Mouse (Mus musculus) embryo, embryonic 11.5 days (tissue): Measurements from ENCODE around the gene Gm10799.
A peak's percentile ranks its signal among the peaks of the same experiment; 100 is the strongest.
"Not testable (repeated sequence)": the region's sequence is repeated elsewhere in the genome, so short reads cannot be mapped to it uniquely, and the experiment has no call there.

Source experiments
- DNase-seq: peaks from one replicate; pipeline ENCODE4 v3.0.0-alpha.2; 2012; ENCODE audit warnings: low read depth, low spot score

Gene Gm10799

DNA sequence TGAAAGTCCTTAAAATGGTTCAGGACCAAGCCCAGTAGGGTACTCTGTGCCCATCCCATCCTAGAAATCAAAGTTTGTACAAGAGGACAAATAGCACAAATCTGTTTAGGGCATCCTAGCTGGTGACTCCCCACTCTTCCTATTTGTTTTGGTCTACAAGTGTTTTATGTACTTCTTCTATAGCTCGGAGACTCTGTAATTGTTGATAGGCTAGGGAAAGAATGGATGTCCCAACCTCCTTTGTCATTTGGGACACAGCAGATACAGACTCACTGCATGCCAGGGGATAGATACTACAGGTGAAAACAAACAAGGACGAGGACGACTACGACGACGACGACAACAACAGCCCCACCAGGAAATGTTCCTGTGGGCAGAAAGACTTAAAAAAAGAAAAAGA is at the start of gene Gm10799:
Gene Gm10799 (minus strand): TSS at position 101 of the 400 bp plus-strand sequence.
- not testable (repeated sequence) for DNase-seq

DNA sequence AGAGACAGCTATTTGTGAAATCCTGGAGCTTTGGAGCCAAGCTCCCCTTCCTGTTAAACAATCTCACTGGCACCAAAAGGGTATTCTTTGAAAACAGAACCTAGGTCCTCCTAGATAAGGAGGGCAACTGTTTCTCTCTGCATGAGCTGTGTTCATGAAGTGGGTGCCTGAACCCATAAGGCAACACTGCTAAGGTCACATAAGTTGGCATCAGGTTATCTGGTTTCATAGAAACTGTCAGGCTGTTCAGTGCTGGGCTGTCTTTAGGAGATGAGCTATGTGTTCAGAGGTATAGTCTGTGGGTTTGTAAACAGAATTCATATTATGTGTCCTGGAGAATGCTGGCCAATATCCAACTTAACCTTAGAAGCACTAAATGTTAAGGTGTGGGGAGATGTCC is 48.8 kb upstream of the Gm10799 start:
- DNase-seq = not testable (repeated sequence)

DNA sequence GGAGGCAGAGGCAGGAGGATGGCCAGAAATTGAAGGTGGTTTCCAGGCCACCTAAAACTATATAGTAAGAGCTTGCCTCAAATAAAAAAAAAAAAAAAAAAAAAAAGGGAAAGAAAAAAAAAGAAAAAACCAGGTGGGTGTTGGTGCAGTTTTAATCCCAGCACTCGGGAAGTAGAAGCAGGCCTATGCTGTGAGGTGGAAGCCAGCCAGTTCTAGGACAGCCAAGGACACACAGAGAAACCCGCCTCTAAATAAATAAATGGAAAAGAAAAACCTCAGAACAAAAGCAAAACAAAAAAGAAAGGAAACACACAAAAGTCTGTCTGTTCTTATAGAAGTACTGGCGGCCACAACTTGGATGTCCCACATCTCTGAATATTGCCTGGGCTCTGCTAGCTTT is 46.5 kb upstream of the Gm10799 start:
- DNase-seq = no peak

DNA sequence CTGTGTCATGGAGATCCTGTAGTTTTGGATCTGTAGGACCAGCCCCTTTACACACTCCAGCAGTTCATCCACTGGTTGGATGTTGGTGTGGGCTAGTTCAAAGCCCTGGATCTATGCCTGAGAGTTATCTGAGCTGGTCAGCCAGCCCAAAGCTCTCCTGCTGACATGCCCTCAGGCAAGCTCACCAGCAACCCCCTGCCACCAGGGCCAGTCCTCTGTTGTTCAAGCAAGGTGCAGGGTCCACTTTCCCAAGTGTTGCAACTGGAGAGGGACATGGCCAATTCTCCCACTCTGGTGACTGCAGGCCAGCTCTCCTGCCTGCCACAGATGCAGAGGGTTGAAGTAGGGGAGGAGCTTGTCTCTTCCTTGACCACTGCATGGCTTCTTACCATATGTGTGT is 45.2 kb upstream of the Gm10799 start:
- not testable (repeated sequence) for DNase-seq

DNA sequence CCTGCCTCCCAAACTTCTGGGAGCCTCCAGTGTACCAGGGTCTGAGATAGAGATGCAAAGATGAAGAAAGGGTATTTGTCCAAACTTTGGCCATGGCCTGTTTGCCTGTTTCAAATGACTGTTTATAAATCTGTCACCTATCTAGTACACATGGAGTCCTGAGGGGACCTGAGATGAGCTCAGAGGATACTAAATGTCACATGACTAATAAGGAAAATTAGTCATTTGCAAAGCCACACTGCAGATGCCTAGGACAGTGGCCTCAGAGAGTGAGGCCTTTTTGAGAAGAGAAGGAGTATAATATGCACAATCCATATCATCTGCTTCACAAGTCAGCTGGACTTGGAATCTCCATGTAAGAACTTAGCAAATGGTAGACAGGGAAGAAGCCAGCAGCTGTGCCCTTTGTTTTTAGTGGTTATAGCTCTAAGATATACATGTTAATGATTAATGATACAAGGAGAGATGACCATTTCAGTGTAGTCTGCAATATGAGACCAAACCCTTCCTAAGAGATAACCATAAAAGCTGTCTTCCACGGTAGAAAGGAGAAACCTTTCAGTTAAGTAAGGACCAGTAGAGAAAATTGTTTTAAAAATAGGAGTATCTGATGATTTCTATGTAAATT is 42.9 kb upstream of the Gm10799 start:
- DNase-seq = not testable (repeated sequence)

DNA sequence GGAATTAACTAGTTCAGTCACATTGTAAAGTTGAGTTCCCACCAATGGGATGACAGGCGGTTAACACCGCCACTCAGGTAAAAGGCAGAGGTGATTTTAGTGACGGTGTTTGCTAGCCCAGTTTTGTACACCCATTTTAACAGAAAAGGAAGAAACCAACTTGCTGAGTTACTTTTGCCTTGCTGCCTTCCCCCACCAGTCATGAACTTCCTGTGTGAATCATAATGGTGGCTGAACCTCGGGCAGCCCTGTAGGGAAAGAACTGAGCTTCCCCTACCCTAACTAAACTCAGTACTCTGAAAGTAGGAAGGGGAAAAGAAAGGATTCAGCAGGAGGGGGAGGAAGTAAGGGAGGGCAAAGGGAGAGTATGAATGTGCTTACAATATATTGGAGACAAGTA is 41.7 kb upstream of the Gm10799 start:
- no peak for DNase-seq

DNA sequence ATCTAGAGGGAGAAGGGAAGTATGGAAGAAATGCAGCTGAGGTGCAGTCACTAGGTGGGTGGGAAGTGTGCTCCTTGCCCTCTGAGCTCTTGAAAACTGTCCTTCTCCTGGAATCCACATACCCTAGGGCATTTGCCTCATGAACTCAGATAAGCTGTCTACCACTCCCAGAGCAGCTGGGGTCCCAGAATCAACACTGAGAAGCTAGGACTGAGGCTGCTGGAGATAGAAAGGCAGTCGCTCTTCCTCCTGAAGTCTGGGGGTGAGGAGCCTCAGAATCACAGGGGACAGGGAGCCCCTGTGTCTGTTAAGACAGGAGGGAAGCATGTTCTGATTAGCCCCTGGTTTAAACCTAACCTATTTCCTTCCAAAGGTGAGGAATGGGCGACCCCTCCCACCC is 41.2 kb upstream of the Gm10799 start:
- no peak for DNase-seq

DNA sequence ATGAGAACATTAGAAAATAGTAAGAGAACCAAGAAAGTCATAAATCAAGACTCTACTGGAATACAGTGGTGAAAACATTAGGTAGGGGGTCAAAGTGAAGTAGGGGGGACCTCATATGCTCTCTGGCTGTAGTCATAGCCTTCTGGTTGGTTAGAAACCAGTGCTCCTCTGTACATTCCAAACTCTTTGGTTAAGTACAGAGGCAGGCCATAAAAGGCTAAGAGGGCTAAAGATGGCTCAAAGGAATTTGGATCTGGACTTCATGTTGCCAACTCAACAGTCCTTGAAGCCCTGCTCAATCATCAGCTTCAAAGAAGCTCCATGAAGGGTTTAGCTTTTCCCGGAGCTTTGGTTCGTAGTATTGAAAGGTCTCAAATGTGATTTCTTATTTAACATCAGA is 40.7 kb upstream of the Gm10799 start:
- not testable (repeated sequence) for DNase-seq

DNA sequence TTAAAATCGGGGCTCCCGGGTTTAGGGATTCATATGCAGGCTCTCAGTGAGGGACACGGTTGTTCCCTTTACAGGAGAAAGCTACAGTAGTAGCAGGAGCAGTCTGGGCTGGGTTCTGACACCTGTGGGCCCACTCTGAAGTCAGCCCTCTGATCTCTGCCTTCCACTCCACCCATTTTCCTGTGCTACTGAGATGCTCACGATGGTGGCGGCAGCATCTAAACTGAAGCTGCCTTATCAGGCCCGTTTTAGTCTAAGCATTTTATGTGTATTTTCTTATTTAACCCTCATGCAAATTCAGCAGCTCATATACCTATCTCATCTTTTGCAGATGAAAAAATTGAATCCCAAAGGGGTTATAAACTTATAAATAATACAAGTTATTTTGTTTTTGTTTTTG is 36.5 kb upstream of the Gm10799 start:
- DNase-seq = no peak

DNA sequence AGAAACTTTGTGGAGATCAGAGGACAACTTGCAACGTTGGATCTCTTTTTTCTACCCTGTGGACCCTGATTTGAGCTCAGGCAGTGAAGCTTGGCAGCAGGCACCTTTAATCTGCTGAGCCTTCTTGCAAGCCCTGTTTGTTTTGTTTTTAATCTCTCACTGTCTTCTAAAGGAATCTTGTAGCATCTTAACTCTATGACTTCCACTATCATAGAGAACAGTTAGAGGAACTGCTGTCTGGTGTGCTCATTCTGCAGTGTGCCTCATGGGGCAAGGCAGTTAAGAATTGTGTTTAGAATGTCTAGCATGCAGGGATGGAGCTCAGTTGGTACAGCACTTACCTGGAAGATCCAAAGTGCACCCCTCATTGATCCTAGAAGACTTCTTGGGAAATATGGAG is 31.6 kb upstream of the Gm10799 start:
- DNase-seq = no peak

DNA sequence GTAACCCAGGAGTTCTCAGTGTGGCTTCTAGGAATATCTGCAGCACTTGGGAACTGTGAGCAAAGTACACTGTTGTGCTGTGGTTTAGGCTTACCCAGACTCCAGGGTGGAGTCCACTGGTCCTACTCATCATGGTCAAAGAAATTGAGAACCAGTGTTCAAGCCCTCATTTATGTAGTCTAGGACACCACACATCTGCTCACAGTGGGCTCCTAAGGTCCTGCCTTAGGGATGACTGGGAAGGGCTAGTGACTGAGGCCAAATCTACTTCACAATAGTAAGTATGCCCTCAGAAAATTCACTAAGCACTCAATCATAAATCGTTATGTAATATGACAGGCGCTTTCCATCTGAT is 30.9 kb upstream of the Gm10799 start:
- no peak for DNase-seq

DNA sequence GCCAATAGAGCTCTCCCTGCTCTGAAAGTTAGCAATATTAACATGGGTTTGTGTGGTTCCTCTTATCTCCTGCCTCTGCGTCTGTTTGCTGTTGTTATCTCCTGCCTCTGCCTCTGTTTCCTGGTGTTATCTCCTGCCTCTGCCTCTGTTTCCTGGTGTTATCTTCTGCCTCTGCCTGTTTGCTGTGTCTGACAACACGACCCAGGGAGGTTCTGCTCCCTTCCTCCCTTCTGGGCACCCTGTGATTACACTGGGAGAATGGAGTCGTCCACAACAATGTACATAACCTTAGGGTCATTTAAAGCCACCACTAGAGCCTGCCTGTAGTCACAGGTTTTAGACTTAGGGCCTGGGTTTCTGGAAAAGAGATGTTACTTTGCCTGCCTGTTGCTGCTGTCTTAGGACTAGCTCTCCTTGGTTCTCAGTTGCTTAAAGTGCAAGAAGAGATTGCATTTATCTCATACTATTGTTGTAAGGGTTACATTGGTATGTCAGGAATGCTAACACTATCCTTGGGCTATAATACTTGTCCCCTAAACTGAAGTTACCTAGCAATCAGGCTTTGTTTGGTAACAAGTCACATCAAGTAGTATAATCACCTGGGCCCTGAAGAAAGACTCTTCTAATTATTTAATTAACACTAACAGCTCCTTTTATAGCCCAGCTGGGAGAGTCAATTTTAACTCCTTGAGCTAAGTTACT is 30.3 kb upstream of the Gm10799 start:
- DNase-seq = no peak

DNA sequence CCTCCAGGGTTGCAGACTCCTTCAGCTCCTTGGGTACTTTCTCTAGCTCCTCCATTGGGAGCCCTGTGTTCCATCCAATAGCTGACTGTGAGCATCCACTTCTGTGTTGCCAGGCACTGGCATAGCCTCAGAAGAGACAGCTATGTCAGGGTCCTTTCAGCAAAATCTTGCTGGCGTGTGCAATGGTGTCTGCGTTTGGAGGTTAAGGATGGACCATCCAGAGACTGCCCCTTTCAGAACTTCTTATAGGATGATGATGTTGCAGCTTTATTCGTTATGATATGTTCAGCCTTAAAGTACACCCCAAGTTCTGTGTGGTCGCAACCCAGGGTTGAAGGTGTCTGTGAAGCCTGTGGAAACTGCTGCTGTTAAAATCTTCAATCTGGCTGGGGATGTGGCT is 29.0 kb upstream of the Gm10799 start:
- DNase-seq = not testable (repeated sequence)

DNA sequence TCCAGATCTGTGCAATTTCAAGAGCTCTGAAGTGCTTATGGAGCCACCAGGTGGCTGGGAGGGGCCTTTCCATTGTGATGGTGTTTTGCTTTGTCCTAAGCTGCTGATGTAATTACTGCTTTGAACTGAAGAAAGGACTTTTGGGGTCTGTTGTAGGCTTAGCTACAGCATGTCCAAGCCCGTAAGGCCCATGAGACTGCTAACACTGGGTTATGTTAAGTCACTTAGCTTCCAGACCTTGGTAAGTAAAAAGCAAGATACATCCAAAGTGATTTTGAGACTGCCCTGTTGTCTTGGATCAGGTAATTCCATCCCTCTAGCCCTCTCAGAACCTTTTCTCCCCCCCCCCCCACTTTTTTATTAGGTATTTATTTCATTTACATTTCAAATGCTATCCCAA is 28.4 kb upstream of the Gm10799 start:
- DNase-seq = not testable (repeated sequence)

DNA sequence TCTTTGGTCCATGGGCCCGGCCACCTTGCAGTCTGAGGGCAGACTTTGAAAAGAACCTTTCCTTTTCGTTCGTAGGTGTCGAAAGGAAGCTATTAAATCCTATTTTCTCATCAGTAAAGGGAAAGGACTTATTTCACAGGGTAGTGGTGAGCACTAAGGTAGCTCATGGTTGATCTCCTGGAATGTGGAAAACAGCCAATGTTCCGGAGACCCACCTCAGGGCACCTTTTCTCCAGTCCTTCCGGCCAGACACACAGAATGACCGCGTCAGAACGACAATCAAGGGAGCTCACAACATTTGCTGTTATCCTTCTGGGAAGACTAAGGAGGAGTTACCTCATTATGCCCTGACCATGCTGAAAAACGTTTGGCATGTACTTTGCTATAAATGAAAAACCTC is 27.9 kb upstream of the Gm10799 start:
- DNase-seq = no peak

DNA sequence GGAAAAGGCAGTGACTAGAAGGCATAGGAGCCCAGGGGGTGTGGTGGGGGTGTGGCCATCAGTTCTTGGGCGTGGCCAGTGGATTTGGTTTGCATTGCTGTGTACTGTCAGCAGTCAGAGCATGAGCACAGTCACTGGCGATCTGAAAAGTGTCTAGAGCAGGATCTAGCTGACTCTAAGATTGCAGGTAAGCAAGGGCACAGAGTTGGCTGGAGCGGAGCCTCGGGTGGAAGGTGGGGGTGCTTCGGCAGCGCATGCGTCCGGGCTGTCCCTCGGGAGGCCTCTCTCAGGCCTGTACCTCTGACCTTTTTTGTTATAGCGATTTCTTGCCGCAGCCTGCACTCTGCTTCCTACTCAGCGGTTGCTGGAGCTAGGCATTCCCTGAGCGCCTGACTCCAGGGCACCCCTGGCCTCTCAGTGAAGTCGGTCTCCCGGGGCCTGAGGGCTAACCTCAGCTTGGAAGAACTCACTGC is 27.4 kb upstream of the Gm10799 start, which contains the start of gene Cd59a:
Gene Cd59a (plus strand): TSS at position 61 of the 473 bp plus-strand sequence.
- DNase-seq = peak; percentile 70

DNA sequence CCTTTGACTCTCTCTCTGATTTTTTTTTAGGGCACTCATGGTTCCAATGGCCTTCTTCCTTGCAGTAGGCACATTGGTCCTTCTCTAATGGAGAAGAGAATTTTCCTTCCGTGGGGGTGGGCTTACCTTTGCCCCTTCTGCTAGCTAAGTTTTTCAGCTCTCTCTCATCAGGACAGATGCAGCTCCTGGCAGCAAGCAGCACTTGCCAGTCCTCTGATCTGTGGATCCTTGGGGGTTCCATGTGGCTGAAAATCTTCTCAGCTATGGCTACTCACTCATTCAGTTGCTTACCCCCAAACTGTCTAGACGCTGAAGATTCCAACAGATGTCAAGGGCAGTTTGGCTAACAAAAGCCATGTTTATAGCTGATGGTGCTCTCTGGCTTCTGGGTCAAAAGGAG is 25.0 kb upstream of the Gm10799 start:
- DNase-seq = no peak

DNA sequence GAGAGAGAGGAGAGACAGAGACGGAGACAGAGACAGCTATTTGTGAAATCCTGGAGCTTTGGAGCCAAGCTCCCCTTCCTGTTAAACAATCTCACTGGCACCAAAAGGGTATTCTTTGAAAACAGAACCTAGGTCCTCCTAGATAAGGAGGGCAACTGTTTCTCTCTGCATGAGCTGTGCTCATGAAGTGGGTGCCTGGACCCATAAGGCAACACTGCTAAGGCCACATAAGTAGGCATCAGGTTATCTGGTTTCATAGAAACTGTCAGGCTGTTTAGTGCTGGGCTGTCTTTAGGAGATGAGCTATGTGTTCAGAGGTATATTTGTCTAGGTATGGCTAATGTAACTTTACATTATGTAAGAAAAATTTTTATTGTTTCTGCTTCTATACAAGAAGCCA is 19.2 kb upstream of the Gm10799 start:
- not testable (repeated sequence) for DNase-seq

DNA sequence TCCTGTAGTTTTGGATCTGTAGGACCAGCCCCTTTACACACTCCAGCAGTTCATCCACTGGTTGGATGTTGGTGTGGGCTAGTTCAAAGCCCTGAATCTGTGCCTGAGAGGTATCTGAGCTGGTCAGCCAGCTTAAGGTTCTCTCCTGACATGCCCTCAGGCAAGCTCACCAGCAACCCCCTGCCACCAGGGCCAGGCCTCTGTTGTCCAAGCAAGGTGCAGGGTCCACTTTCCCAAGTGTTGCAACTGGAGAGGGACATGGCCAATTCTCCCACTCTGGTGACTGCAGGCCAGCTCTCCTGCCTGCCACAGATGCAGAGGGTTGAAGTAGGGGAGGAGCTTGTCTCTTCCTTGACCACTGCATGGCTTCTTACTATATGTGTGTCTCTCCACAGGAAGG is 15.7 kb upstream of the Gm10799 start:
- DNase-seq = not testable (repeated sequence)

DNA sequence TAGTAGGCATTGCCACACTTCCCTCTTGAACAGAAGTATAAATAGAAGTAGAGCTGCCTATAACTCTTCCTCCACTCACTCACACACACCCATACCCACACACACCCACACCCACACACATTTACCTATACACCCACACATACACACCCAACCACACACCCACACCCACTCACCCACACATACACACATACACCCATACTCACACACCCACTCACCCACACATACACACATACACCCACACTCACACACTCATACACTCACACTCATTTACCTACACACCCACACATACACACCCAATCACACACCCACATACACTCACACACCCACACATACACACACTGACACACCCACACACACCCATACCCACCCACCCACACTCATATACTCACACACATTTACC is 14.1 kb upstream of the Gm10799 start:
- DNase-seq = no peak

DNA sequence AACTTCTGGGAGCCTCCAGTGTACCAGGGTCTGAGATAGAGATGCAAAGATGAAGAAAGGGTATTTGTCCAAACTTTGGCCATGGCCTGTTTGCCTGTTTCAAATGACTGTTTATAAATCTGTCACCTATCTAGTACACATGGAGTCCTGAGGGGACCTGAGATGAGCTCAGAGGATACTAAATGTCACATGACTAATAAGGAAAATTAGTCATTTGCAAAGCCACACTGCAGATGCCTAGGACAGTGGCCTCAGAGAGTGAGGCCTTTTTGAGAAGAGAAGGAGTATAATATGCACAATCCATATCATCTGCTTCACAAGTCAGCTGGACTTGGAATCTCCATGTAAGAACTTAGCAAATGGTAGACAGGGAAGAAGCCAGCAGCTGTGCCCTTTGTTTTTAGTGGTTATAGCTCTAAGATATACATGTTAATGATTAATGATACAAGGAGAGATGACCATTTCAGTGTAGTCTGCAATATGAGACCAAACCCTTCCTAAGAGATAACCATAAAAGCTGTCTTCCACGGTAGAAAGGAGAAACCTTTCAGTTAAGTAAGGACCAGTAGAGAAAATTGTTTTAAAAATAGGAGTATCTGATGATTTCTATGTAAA is 13.2 kb upstream of the Gm10799 start:
- DNase-seq = not testable (repeated sequence)

DNA sequence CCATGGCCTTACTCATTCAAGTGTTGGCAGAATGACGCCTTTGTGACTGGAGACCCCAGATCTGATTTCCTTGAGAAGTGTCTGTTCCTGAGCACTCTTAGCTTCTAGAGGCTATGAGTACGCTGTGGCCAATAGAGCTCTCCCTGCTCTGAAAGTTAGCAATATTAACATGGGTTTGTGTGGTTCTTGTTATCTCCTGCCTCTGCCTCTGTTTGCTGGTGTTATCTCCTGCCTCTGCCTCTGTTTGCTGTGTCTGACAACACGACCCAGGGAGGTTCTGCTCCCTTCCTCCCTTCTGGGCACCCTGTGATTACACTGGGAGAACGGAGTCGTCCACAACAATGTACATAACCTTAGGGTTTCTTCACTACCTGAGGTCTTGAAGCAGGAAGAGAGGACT is 9.9 kb upstream of the Gm10799 start:
- not testable (repeated sequence) for DNase-seq

DNA sequence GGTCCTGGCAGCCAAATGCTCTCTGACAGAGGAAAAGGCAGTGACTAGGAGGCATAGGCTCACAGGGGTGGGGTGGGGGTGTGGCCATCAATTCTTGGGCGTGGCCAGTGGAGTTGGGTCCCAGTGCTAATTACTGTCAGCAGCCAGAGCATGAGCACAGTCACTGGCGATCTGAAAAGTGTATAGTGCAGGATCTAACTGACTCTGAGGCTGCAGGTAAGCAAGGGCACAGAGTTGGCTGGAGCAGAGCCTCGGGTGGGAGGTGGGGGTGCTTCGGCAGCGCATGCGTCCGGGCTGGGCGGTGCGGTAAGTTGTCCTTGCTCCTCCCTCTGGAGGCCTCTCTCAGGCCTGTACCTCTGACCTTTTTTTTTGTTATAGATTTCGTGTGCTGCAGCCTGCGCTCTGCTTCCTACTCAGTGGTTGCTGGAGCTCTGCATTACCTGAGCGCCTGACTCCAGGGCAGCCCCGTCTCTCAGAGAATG is 1.4 kb upstream of the Gm10799 start, which contains the start of gene Cd59b:
Gene Cd59b (plus strand): TSS at position 146 of the 482 bp plus-strand sequence.
- peak; percentile 32 for DNase-seq
